Mouse (Mus musculus) lung, adult 2 months (tissue): ENCODE results near the gene 2810459M11Rik.

Experiments
- CTCF ChIP-seq: fragments of 200-500 bp; IDR thresholded peaks from 2 replicates; pipeline ENCODE4 v1.5.1; 2011; ENCODE audit warnings: mild to moderate bottlenecking, low read length, control low read depth; ENCODE audit not compliant: insufficient read depth
- POLR2A ChIP-seq: fragments of 200-500 bp; IDR thresholded peaks from 2 replicates; pipeline ENCODE4 v1.6.1; 2011; ENCODE audit warnings: low read depth, mild to moderate bottlenecking, control low read depth, low read length, borderline replicate concordance; ENCODE audit errors: extremely low read depth

GRCm38 (mm10) chr1:86032273-86032987, 13.2 kb upstream of the 2810459M11Rik start:
- TF ChIP-seq POLR2A (no peak), CTCF (no peak)
